8 mouse cellular contexts compared by ENCODE assay signal in genomic region chrX:7638401-7639091, GRCm38 (mm10). TPM values are rescaled to one million over a fixed set of nuclear protein-coding genes. Genes with fewer than 3 reads are reported as not detected.
A peak's percentile ranks its signal among the peaks of the same experiment; 100 is the strongest.
DNase-seq lines count a peak whose midpoint lies in the region; ATAC-seq lines count a peak whose summit lies in the region.

Gene Syp, plus strand, starts transcription at chrX:7638471.

- intact Hi-C loops in gastrocnemius, postnatal 14 days (cut with DNase I; ENCODE audit: low total_unique reads) = no loop called here
- intact Hi-C loops in left cerebral cortex, postnatal 14 days (cut with DNase I) = no loop called here

- H3K27me3 ChIP-seq in intestine, embryonic 15.5 days (replicated peaks) = 0 out of 2 replicates have a peak, but pooled peaks cover 2% of the 10 kb centered on the region

- H3K4me3 ChIP-seq in intestine, embryonic 15.5 days (replicated peaks) = peak within 1 kb of the TSS; percentile 20

- no peak within 1 kb of the TSS for H3K27ac ChIP-seq in intestine, embryonic 15.5 days

- ATAC-seq in intestine, embryonic 15.5 days = peak; percentile 90
- ATAC-seq in megakaryocyte progenitor cell, adult 5-6 weeks (replicated peaks; ENCODE audit: poor library complexity) = peak; percentile 99

- H3K4me2 ChIP-seq in intestine, embryonic 15.5 days (replicated peaks) = peak within 1 kb of the TSS; percentile 51

- 21% methylated on average over 35 of the region's 42 CpGs for WGBS in intestine, embryonic 15.5 days

- DNase-seq in adrenal gland, adult 2 months = peak; percentile 86
- peak; percentile 87 for DNase-seq in embryo, embryonic 10 days (ENCODE audit: low spot score)
- DNase-seq in gastrocnemius, postnatal 14 days = peak; percentile 56
- peak; percentile 89 to 91 for DNase-seq in left cerebral cortex, postnatal 14 days (ENCODE audit: low spot score in 2 of 2)
- peak; percentile 82 to 85 for DNase-seq in right cerebral cortex, adult 2 months (ENCODE audit: low spot score in 2 of 2)
- peak; percentile 31 for DNase-seq in urinary bladder, postnatal 25 days (ENCODE audit: low spot score)

- H3K4me1 ChIP-seq in intestine, embryonic 15.5 days (replicated peaks) = no peaks in the 10 kb centered on the region

- no peaks in the 10 kb centered on the region for H3K36me3 ChIP-seq in intestine, embryonic 15.5 days

- H3K9ac ChIP-seq in intestine, embryonic 15.5 days = no peak within 1 kb of the TSS

- no peaks in the 10 kb centered on the region for H3K9me3 ChIP-seq in intestine, embryonic 15.5 days

RNA-seq across cellular contexts. Expression of gene Syp, which starts in this region (rescaled TPM):
- total RNA-seq in adrenal gland, adult 2 months (2021) = 10 to 100 TPM; 34.3 to 81.7 TPM
- polyA plus RNA-seq in adrenal gland, adult 2 months (2012; rRNA removed) = 20.4 and 21.6 TPM in 2 replicates
- total RNA-seq in gastrocnemius, postnatal 14 days (2021) = 1 to 10 TPM in 1 of 2 experiments, under 1 TPM in 1; 0.86 to 1.4 TPM
- polyA plus RNA-seq in intestine, embryonic 15.5 days (2015; fragmentation: Nextera tagmentation; extraction: Ambion mirVana) = 6.3 and 6.5 TPM in 2 replicates
- total RNA-seq in left cerebral cortex, postnatal 14 days (2021) = 1,000 to 10,000 TPM; 2,344 to 2,346 TPM
- total RNA-seq in megakaryocyte progenitor cell, adult 5-6 weeks (2015) = not detected in 2 replicates
- 0.46 and 0.54 TPM in 2 replicates for total RNA-seq in megakaryocyte progenitor cell, adult 5-6 weeks (2017)

Comparison
In these comparisons a context has a peak if more than half of its experiments do, and no peak if none do; other contexts are left out.
1. RNA of gene Syp (total RNA-seq): 2,344 to 2,346 TPM in left cerebral cortex, postnatal 14 days; 34.3 to 81.7 TPM in adrenal gland, adult 2 months, 0.86 to 1.4 TPM in gastrocnemius, postnatal 14 days and 0.46 to 0.54 TPM in megakaryocyte progenitor cell, adult 5-6 weeks; every median in the first group is over 10 times any median in the second.
2. Peak in ATAC-seq in megakaryocyte progenitor cell, adult 5-6 weeks; RNA of the gene not detected or under 1 TPM.
3. DNase-seq: peak in every context shown above with its lines; median percentile 90 in left cerebral cortex, postnatal 14 days; 87 in embryo, embryonic 10 days; 86 in adrenal gland, adult 2 months; 84 in right cerebral cortex, adult 2 months; 56 in gastrocnemius, postnatal 14 days; 31 in urinary bladder, postnatal 25 days.